Mouse (Mus musculus): ENCODE results near the gene Mep1a. TPM values are rescaled to one million over a fixed set of nuclear protein-coding genes. Genes with fewer than 3 reads are reported as not detected.
A peak's percentile ranks its signal among the peaks of the same experiment; 100 is the strongest.

Mep1a gene
- polyA plus RNA-seq, 2 experiments = 0.02 to 0.04 TPM

DNA sequence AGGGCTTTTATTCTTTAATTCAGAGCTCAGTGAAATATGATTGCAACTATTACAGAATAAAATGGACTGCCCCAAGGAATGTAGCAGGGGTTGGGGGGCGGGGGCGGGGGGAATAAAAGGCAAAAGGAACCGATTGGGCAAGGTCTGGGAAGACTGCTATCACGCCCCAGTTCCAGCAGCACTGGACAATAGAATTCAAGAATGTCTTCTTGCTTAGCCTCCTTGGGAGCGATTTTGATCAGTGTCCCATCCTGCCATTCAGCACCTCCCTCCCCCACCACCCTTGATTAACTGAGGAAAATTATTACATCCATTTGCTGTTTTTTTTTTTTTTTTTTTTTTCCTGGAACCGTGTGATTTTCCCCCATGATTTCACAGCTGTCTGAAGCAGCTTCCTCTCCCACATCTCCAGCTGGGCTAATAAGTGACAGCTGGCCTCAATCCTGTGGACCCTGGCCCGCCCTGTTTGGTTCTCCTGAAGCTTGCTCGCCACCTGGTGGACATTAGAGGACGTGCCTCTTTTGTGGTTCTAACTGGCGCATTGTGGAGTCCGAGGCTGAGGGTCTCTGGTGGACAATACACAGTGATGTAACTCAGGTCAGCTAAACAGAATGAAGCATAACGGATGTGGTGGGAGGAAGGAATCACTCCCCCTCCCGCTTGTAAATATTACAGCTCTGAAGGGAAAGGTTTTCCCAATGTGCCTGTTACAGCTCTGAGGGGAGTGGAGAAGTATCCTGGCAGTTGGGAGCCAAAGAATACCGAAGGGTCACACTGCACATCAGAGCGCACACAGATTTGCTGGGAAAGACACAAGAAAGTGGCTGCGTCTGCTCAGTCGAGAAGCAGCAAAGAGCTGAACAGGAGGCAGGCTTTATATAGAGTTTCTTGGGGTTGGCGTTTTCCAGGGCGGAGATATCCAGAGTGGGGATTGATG, 42.1 kb downstream of the Mep1a start:
- H3K27ac ChIP-seq = no peak overlapping the region
- H3K4me1 ChIP-seq (replicated peaks; ENCODE audit: control insufficient read depth in 2 of 2, insufficient read depth in 2 of 2, low read length in 1 of 2) = no peaks in the 10 kb centered on the region
- H3K4me2 ChIP-seq (ENCODE audit: low read depth) = no peak overlapping the region
- WGBS (ENCODE audit: insufficient replicate concordance) = 29% methylated on average over 19 of the region's 19 CpGs
- no peaks in the 10 kb centered on the region for H3K36me3 ChIP-seq (replicated peaks; ENCODE audit: control insufficient read depth, insufficient read depth, low read depth)
- H3K9ac ChIP-seq (replicated peaks) = no peak overlapping the region
- H3K4me3 ChIP-seq (ENCODE audit: insufficient read depth in 1 of 2, low read depth in 2 of 2, low read length in 2 of 2) = no peak overlapping the region
- ATAC-seq (ENCODE audit: insufficient read depth) (no peak), DNase-seq (ENCODE audit: low read depth in 3 of 3, low spot score in 3 of 3) (peak; percentile 7 to 26 (median 23))
- TF ChIP-seq EP300 (IDR thresholded peaks at IDR 0.05; ENCODE audit: low read depth) = no peak
- peak; percentile 91 for TF ChIP-seq CTCF (IDR thresholded peaks at IDR 0.05; ENCODE audit: low read depth)
- H3K27me3 ChIP-seq (ENCODE audit: control insufficient read depth, insufficient read depth, low read length) = no peaks in the 10 kb centered on the region
- no peaks in the 10 kb centered on the region for H3K9me3 ChIP-seq (ENCODE audit: control insufficient read depth, low read length)

DNA sequence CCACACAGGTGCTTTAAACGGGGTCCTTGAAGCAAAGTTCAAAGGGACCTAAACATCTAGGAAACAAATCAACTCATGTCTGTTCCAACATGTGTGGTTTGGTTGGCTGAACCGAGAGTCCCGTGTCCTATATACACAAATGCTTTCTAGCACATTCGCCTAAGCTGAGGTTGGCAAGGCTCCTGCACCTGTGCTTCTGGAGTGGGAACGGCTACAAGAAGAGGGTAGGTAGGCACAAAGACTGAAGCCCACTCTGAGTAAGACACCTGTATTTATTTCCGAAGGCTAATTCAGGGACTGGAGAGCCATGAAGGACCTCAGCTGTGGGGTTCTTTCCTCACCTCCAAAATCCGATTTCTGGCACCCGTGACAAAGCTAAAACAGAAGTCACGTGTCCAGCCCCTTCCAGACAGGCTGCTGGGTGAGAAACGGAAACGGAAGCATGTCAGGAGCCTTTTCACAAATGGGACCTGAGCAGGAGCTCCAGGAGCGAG, 42.8 kb downstream of the Mep1a start:
- no peaks in the 10 kb centered on the region for H3K36me3 ChIP-seq (replicated peaks; ENCODE audit: control insufficient read depth, insufficient read depth, low read depth)
- no peak overlapping the region for H3K9ac ChIP-seq (replicated peaks)
- DNase-seq (ENCODE audit: low read depth in 3 of 3, low spot score in 3 of 3) (no peak), ATAC-seq (ENCODE audit: insufficient read depth) (no peak)
- no peaks in the 10 kb centered on the region for H3K9me3 ChIP-seq (ENCODE audit: control insufficient read depth, low read length)
- H3K4me2 ChIP-seq (ENCODE audit: low read depth) = no peak overlapping the region
- TF ChIP-seq CTCF (IDR thresholded peaks at IDR 0.05; ENCODE audit: low read depth) (no peak), EP300 (IDR thresholded peaks at IDR 0.05; ENCODE audit: low read depth) (no peak)
- H3K27me3 ChIP-seq (ENCODE audit: control insufficient read depth, insufficient read depth, low read length) = no peaks in the 10 kb centered on the region
- H3K4me3 ChIP-seq (ENCODE audit: insufficient read depth in 1 of 2, low read depth in 2 of 2, low read length in 2 of 2) = no peak overlapping the region
- no peaks in the 10 kb centered on the region for H3K4me1 ChIP-seq (replicated peaks; ENCODE audit: control insufficient read depth in 2 of 2, insufficient read depth in 2 of 2, low read length in 1 of 2)
- H3K27ac ChIP-seq = no peak overlapping the region
- WGBS (ENCODE audit: insufficient replicate concordance) = 57% methylated on average over 12 of the region's 12 CpGs

DNA sequence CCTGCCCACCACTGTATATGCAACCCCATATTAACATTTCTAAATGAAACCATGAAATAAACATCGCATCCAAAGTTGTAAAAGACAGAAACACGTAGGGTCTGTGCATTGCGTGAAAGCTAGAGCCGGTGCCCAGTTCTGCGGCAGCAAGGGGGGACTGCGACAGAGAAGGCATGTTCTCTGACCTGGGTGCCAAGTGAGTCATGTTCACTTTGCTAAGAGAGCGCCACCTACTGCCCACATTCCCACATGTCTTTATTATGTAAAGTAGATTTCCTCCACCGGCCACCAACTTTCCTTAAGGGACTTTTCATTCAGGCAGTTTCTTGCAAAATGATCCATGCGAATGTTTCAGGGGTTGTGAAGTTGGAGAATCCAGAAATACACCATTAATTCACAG, 44.0 kb downstream of the Mep1a start:
- H3K4me2 ChIP-seq (ENCODE audit: low read depth) = no peak overlapping the region
- H3K4me1 ChIP-seq (replicated peaks; ENCODE audit: control insufficient read depth in 2 of 2, insufficient read depth in 2 of 2, low read length in 1 of 2) = no peaks in the 10 kb centered on the region
- peak; percentile 77 for TF ChIP-seq CTCF (IDR thresholded peaks at IDR 0.05; ENCODE audit: low read depth)
- no peak for TF ChIP-seq EP300 (IDR thresholded peaks at IDR 0.05; ENCODE audit: low read depth)
- 12% methylated on average over 9 of the region's 9 CpGs for WGBS (ENCODE audit: insufficient replicate concordance)
- no peaks in the 10 kb centered on the region for H3K9me3 ChIP-seq (ENCODE audit: control insufficient read depth, low read length)
- DNase-seq (ENCODE audit: low read depth in 3 of 3, low spot score in 3 of 3) (peak; percentile 30 to 40 (median 31)), ATAC-seq (ENCODE audit: insufficient read depth) (no peak)
- no peak overlapping the region for H3K9ac ChIP-seq (replicated peaks)
- H3K4me3 ChIP-seq (ENCODE audit: insufficient read depth in 1 of 2, low read depth in 2 of 2, low read length in 2 of 2) = no peak overlapping the region
- H3K36me3 ChIP-seq (replicated peaks; ENCODE audit: control insufficient read depth, insufficient read depth, low read depth) = no peaks in the 10 kb centered on the region
- no peaks in the 10 kb centered on the region for H3K27me3 ChIP-seq (ENCODE audit: control insufficient read depth, insufficient read depth, low read length)
- no peak overlapping the region for H3K27ac ChIP-seq

DNA sequence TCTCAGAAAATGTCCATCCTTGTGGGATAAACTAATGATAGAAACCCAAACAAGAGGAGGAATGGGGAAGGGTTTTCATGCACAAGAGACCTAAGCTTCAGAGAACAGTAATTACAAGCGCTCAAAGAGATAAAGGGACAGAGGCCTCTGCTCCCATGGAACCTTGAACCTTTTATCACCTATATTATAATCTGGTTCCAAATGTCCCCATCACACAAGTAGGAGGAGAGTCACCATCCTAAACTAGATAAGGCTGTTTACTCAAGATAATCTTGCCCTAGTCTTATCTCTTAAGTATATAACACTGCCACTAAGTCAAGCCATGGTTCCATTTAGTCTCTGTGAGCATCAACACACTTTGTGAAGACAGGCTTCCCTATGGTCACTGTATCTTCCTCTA, 51.4 kb downstream of the Mep1a start:
- Histone ChIP-seq H3K27me3 (ENCODE audit: control insufficient read depth, insufficient read depth, low read length) (no peaks in the 10 kb centered on the region), H3K9me3 (ENCODE audit: control insufficient read depth, low read length) (no peaks in the 10 kb centered on the region), H3K4me1 (replicated peaks; ENCODE audit: control insufficient read depth in 2 of 2, insufficient read depth in 2 of 2, low read length in 1 of 2) (no peaks in the 10 kb centered on the region), H3K36me3 (replicated peaks; ENCODE audit: control insufficient read depth, insufficient read depth, low read depth) (no peaks in the 10 kb centered on the region), H3K4me3 (ENCODE audit: insufficient read depth in 1 of 2, low read depth in 2 of 2, low read length in 2 of 2) (no peak overlapping the region), H3K4me2 (ENCODE audit: low read depth) (no peak overlapping the region), H3K27ac (no peak overlapping the region), H3K9ac (replicated peaks) (no peak overlapping the region)
- DNase-seq (ENCODE audit: low read depth in 3 of 3, low spot score in 3 of 3) = no peak
- WGBS (ENCODE audit: insufficient replicate concordance) = 79% methylated on average over 1 of the region's 1 CpGs
- TF ChIP-seq EP300 (IDR thresholded peaks at IDR 0.05; ENCODE audit: low read depth) = no peak
- TF ChIP-seq CTCF (IDR thresholded peaks at IDR 0.05; ENCODE audit: low read depth) = no peak
- ATAC-seq (ENCODE audit: insufficient read depth) = no peak

DNA sequence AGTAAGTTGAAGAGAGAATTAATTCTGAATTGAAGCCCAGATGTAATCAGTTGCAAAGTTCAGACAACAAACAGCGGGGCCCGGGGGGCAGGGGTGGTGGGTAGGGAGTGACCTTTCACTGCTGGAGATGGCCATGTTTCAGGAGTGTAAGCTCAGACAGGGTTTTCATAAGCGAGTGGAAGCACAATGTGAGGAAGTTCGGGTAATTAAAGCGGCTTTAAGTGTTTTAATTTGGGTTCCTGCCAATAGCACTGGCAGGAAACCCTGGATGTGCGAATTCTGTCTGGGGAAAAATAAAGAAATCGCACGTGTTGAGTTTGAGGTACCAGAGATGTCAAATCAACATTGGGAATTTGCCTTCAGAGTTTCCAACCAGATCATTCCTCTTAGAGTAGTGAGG, 68.1 kb downstream of the Mep1a start:
- Histone ChIP-seq H3K4me1 (replicated peaks; ENCODE audit: control insufficient read depth in 2 of 2, insufficient read depth in 2 of 2, low read length in 1 of 2) (no peaks in the 10 kb centered on the region), H3K9me3 (ENCODE audit: control insufficient read depth, low read length) (no peaks in the 10 kb centered on the region), H3K9ac (replicated peaks) (no peak overlapping the region), H3K4me3 (ENCODE audit: insufficient read depth in 1 of 2, low read depth in 2 of 2, low read length in 2 of 2) (no peak overlapping the region), H3K27ac (no peak overlapping the region), H3K4me2 (ENCODE audit: low read depth) (no peak overlapping the region), H3K27me3 (ENCODE audit: control insufficient read depth, insufficient read depth, low read length) (no peaks in the 10 kb centered on the region), H3K36me3 (replicated peaks; ENCODE audit: control insufficient read depth, insufficient read depth, low read depth) (no peaks in the 10 kb centered on the region)
- ATAC-seq (ENCODE audit: insufficient read depth) (no peak), DNase-seq (ENCODE audit: low read depth in 3 of 3, low spot score in 3 of 3) (no peak)
- TF ChIP-seq CTCF (IDR thresholded peaks at IDR 0.05; ENCODE audit: low read depth) = no peak
- TF ChIP-seq EP300 (IDR thresholded peaks at IDR 0.05; ENCODE audit: low read depth) = no peak
- 61% methylated on average over 8 of the region's 8 CpGs for WGBS (ENCODE audit: insufficient replicate concordance)

Measured in liver, embryonic 14.5 days (tissue).